Mouse (Mus musculus): ENCODE measurements around the gene 6430628N08Rik. TPM values are rescaled to one million over a fixed set of nuclear protein-coding genes. Genes with fewer than 3 reads are reported as not detected.
A peak's percentile ranks its signal among the peaks of the same experiment; 100 is the strongest.

Gene 6430628N08Rik
- total RNA-seq (2015; ENCODE audit: low replicate concordance) (not detected in 2 replicates), total RNA-seq (2017; ENCODE audit: low replicate concordance) (not detected in 2 replicates)

DNA sequence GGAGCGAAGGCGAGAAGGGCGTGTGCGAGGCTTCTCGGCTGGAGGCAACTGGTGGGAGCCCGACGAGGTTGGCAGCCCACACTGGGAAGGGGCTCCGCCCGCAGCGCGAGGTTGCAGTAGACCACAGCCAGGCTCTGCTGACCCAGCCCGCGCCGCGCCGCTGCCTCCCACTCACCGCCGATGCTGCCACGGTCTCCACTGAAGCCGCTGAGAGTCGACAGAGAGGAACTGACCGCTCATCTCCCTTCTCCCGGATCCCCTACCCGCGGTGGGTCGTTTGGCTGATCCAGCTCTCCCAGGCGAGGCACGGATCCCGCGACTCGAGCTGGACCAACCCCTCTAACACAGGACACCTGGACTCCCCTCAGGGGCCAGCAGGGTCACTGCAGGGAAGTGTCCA is at the start of gene 6430628N08Rik:
Gene 6430628N08Rik, plus strand, starts transcription at position 113 of the 400 bp plus-strand sequence.
- no peak for ATAC-seq (replicated peaks; ENCODE audit: low FRiP score, poor library complexity, severe bottlenecking)

DNA sequence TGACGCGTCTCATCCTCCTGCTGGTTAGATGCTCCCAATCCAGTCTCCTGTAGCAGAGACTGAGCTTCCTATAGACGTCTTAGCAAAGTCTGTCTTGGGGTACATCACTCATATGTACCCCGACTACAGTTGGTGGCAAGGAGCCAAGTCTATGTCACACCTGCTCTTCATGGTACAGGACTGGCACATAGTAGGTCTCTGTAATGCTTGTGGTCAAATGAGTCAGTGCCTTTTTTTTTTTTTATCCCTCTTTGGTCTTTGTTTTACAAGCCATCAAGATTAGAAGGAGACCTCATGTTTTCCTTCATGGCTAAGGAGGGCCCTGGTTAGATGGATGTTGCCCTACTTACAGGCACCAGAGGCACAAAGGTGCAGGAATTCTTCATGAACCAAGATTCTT is 49.6 kb upstream of the 6430628N08Rik start:
- ATAC-seq (replicated peaks; ENCODE audit: low FRiP score, poor library complexity, severe bottlenecking) = no peak

DNA sequence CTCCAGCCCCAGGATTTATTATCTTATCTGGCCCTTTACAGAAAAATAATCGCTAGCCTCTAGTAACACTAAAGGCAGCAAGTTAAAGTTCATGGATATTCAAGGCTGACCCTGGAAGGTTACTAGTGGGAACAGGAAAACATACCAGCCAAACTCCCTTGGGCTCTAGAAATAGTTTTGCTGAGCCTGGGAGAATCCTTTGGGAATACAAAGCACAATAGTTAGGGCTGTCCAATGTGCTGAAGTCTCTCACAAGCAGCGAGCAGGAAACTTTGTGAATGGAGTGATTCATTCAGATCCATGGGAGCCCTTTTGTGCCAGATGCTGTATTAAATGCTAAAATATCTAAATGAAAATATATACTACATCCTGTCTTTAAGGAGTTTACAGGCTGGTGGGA is 43.8 kb upstream of the 6430628N08Rik start:
- ATAC-seq (replicated peaks; ENCODE audit: low FRiP score, poor library complexity, severe bottlenecking) = no peak

DNA sequence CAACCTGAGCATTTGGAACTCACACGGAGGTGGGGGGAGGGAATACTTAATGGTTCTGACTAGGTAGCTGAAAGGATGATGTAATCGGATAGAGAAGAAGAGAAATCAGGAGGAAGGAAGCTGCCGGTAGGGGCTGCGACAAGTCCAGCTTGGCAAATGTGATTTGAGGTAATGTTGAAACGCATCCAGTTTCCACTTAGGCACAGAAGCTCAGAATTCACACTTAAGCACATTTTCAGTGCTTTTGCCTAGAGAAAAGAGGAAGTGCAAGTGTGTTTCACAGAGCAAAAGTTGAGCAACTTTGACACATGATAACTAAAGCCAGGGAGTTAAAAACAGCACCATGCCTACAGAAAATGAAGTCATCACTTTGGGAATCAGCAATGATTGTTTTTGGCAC is 43.1 kb upstream of the 6430628N08Rik start:
- no peak for ATAC-seq (replicated peaks; ENCODE audit: low FRiP score, poor library complexity, severe bottlenecking)

DNA sequence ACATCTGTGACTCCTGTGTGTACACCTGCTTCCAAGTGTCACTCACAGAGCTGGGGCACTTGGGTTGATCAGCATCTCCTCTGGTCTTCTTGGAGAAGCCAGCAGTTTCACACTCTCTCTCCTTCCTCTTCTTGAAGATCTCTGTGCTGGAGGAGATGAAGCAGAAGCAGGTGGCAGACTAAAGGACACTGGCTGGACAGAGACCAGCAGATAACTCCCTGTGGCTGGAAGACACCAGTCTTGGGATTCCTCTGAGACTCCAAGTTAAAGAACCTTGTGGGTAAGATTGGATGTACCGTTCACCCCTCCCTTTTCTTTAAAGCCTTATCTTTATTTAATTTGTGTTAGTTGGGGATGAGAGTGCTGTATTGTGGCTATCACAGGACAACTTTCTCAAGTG is 42.4 kb upstream of the 6430628N08Rik start:
- peak; percentile 36 for ATAC-seq (replicated peaks; ENCODE audit: low FRiP score, poor library complexity, severe bottlenecking)

DNA sequence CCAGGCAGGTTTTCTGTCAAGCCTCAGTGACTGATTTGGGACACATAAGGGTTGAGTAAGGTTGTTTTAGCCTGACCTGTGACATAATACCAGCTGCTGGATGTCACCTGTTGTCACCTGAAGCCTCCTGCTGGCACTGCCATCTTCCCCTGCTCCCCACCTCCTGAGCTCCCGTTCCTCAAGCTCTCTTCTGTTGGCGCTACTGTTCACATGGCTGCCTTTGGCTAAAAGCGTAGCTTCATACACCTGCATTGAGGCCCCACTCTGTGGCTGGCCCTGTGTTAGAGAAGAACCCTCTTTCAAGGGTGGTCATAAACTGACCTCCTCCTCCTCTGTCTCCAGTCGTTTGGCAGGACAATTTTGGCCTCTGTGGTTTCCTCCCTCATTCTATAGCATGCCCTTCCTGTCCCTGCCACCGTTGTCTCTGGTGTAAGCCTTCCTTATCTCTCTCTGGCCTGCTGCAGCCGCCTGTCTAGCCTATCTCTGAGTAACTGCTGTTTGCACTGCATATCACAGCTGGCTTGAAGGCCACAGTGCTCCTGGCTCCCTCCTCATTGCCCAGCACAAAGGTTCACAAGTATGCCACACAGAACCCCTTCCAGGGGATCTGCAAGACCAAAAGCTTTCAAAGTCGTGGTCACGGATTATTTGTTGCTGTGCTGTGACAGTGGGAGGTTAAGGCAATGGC is 41.3 kb upstream of the 6430628N08Rik start:
- ATAC-seq (replicated peaks; ENCODE audit: low FRiP score, poor library complexity, severe bottlenecking) = peak; percentile 94

DNA sequence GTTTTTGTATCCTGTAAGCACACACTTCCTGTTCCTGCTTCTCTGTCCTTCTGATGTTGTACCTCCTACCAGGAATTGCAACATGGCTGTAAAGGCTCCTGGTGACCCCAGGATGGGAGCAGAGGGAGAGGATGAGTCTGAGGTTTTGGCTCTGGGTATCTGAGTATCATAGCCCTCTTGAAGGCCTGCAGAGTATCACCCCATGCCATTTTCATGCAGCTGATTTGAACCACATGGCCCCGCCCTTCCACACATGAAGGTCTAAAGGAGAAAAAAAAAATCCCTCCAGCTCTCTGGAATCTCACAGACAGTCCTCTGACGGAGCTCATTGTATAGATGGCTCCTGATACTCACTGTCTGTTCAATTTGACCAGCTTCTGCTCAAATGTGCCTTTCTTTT is 40.4 kb upstream of the 6430628N08Rik start:
- ATAC-seq (replicated peaks; ENCODE audit: low FRiP score, poor library complexity, severe bottlenecking) = peak; percentile 28

DNA sequence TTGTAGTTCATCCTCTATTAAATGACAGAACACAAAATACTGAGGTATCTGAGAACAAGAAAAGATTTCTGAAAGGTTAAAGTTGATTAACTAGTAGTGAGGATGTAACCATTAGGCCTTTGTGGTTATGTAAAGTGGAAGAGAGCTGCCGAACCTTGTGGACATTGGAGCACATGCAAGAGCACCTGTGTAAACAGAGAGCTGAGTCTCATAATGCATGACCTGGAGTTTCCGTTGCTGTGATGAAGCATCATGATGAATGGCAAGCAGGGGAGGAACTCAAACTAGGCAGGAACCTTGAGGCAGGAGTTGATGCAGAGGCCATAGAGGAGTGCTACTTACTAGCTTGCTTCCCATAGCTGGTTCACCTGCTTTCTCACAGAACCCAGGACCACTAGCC is 39.8 kb upstream of the 6430628N08Rik start:
- ATAC-seq (replicated peaks; ENCODE audit: low FRiP score, poor library complexity, severe bottlenecking) = no peak

DNA sequence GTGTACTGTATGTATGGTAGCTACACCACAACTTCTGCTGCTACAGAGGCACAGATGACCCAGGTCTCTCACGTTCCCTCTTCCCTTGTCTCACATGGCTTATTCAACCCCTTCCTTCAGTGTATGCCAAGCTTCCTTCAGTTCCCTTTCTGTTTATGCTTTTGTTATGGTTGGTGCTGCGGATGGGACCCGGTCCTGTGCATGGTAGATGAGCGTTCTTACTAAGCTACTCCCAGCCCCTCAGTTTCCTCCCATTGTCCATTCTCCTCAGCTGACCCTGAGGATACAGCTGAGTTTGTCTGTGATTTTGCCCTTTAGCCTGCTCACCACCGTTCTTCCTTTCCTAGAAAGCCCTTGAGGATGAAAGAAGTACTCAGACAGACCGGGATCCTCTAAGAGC is 38.9 kb upstream of the 6430628N08Rik start:
- ATAC-seq (replicated peaks; ENCODE audit: low FRiP score, poor library complexity, severe bottlenecking) = no peak

DNA sequence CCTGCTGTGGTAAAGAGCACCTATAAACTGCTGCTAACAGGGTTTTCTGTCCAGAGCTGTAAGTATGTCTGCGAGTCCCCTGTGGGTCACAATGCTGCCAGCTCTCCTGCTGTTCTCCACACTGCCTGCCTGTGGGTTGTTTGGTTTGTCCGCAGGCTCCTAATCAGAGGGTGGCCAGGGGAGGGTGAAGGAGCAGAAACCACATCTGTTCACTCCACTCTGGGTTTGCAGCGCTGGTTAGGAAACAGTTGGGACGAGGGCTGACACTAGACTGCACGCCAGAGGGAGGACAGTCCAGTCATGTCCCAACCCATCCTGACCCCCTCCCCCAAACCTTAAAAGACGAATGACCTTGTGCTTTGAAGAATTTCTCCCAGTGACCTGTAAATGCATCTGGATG is 35.4 kb upstream of the 6430628N08Rik start:
- ATAC-seq (replicated peaks; ENCODE audit: low FRiP score, poor library complexity, severe bottlenecking) = no peak

DNA sequence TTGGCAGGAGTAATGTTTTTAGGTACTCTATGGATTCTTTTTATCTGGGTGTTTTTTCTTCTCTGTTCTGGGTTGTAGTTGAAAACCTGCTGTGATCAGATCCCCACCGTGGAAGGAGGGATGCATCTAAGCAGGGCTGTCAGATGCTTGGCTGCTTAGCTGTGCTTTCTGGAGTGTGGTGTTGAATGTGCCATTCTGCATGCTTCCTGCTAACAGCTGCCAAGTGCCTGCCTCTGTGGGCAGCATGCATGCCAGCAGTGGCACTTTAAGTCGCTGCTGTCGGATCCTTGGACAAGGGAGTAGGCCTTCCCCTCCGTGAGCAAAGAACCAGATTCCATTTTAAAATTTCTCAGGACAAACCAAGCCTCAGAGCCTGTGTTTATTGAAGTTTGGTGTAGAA is 34.9 kb upstream of the 6430628N08Rik start:
- no peak for ATAC-seq (replicated peaks; ENCODE audit: low FRiP score, poor library complexity, severe bottlenecking)

DNA sequence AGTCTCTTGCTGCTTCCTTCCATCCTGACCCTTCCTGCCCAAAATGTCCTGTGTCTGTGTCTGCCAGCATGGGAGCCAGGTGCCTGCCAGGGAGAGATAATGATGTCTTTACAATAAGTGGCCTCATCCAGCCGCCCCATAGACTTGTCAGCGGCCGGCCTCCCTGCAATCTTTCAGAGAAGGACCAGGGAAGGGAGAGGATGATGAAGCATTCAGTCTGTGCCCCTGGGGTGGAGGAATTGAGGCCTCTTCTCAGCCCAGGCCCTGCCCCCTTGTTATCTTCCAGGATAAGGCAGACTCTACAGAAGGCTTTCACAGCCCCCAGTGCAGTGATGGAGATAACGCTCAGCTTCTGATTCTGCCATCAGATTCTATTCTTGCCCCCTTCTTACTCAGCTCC is 34.2 kb upstream of the 6430628N08Rik start:
- peak; percentile 87 for ATAC-seq (replicated peaks; ENCODE audit: low FRiP score, poor library complexity, severe bottlenecking)

DNA sequence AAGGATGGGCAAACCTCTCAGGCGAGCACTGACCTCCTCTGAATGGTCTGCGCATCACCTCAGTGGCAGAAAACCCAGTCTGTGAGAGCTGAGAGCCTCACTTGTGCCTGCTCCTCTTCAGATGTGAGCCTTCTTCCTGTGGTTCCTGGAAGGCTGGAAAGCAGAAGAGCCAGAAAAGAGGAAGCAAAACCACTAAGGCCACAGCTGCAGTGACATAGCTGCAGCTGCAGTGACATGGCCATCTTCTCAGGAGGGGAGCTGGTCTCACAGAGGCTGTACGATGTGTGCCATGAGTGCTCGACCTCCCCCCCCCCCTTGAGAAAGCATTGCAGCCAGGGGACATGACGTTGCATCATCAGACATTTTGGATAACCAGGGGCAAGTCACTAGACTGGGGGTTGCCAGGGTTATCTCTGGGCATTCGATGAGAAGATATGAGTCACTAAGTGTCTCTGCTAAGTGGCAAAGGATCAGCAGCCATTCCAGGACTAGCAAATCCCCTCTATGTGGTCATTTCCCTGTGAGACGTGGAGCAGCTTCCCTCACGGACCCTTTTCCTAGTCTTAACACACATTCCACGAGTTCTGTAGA is 33.1 kb upstream of the 6430628N08Rik start:
- 0 out of 2 replicates have a peak, but pooled peaks have one; percentile 18 for ATAC-seq (replicated peaks; ENCODE audit: low FRiP score, poor library complexity, severe bottlenecking)

DNA sequence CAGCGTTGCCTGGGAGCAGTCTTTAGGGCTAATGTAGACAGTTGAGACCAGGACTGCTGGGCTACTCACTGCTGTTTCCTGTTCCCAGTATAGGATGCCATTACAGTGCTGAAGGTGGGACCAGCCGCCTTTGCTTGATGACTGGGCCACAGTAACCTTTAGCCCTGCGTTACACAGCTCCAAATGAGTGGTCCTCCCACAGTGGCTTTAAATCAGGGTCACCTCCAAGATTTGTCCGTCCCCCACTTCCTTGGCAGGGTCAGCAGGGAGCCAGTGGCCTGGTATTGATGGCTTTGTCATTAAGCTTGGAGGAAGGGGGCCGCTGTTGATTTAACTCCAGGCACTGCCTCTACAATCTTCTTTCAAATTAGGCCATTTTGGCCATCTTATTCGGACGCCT is 27.1 kb upstream of the 6430628N08Rik start:
- no peak for ATAC-seq (replicated peaks; ENCODE audit: low FRiP score, poor library complexity, severe bottlenecking)

DNA sequence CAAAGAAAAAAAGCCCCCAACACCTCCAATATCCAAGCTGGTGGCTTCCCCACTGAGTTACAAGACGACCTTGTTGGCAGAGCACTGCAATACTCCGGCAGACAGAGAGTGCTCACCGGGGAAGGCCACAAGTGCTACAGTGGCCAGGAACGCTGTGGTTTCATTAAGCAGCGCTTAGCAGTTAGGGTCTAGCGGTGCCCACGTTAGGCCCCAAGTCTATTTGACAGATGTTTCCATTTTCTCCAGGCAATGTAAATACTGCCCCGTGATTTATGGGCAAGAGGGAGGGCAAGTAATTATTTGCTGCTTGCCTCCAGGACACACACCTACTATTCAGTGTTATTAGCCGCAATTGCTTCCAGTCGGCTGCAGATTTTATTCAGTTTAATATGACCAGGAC is 26.6 kb upstream of the 6430628N08Rik start:
- ATAC-seq (replicated peaks; ENCODE audit: low FRiP score, poor library complexity, severe bottlenecking) = no peak

DNA sequence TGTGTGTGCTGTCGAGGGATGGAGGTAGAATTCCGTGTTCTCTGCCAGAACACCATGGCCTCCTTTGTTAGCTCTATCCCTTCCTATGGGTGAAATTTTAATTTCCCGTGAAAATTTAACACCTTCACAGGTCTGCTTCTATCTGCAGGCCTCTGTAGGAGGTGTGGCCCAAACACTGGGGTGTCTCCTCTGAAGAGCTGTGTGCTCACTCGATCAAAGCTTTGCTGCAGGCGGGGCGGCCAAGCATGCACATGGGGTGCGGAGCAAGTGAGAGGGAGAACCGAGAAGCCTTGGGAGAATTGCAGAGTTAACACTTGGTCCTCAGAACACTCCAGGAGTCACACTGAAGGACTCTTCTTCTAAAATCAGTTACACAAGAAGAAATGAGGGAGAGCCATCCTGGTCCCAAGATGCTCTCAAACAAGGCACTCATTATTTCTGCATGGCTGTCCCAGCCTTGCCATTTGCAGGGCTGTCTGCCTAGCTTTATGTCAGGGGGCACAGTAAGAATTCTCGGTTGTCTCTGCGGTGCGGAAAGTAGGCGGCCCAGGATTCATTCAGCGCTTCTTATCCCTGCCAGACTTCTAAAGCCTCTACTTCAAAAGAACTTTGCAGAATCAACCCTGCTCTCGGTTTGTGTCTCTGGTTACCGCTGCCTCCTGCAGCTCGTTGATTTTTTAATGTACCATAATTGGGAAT is 20.8 kb upstream of the 6430628N08Rik start:
- no peak for ATAC-seq (replicated peaks; ENCODE audit: low FRiP score, poor library complexity, severe bottlenecking)

DNA sequence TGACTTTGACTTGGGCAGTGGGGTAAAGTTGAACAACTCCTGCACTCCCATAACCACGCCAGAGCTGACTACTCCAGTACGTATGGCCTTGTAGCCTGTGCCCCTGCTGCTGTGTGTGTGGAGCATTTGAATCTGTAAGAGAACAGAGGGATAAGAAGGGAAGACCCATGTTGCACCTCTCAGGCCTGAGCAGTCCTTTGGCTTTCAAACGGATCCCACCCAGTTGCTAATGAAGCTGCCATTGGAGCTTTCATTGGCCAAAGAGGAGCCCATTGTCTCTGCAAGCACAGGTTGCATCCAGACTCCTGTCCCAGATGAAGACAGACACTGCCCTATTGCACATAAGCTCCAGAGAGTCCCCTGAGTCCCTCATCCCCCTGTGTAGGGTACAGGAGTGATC is 17.2 kb upstream of the 6430628N08Rik start:
- ATAC-seq (replicated peaks; ENCODE audit: low FRiP score, poor library complexity, severe bottlenecking) = no peak

DNA sequence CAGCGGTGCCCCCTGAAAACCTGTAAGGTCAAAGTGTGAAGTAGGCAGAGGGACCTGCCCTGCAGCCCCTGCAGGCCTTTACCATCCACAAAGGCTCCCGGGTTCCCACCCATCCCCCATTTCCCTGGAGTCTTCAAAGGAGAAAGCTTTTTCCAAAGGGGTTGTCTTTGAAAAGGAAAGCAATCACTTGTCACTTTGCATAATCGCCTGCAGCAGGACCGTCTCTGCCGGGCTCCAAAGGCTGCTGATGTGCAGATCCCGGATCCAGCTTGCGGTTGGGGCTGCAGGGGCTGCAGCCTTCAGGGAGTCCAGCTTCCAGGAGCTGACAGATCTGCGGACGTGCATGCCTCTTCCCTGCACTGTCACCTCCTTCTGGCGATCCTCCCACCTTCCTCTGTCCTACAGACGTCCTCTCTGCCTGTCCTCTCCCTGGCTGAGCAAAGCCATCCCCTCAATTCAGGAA is 12.2 kb upstream of the 6430628N08Rik start:
- ATAC-seq (replicated peaks; ENCODE audit: low FRiP score, poor library complexity, severe bottlenecking) = no peak

DNA sequence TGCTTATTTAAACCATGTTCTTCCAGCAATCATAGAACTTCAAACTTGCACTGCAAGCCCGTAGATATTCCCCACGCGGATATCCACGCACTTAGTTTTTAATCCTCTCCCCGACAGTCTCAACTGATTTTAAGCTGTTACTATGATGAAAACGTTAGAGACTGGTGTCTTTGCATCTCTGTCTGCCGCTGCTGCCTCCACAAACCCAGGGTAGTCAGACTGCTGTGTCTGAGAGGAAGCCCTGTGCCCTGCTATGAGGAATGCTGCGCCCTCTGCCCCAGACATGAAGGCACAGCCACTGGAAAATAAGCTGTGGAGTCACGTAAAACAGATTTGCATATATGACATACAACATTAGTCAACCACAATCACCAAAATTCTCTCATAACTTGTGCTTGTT is 11.6 kb upstream of the 6430628N08Rik start:
- ATAC-seq (replicated peaks; ENCODE audit: low FRiP score, poor library complexity, severe bottlenecking) = no peak

DNA sequence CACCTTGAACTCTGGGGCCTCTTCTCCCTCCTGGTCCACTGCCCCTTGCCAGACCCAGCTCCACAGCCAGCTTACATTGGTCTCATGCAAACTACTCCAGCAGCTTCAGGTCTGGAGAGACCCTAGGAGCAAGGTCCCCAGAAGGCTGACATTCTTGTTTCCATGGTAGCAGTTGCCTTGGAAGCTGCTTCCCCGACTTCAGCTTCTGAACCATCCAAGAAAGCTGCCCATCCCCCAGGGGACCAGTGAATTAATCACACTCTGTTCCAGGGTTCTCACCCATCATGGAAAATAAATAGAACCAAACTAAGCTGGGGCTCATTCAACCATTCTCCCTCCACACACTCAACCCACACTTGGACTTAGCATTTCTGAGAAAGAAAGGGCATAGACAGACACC is 9.3 kb upstream of the 6430628N08Rik start:
- ATAC-seq (replicated peaks; ENCODE audit: low FRiP score, poor library complexity, severe bottlenecking) = no peak

DNA sequence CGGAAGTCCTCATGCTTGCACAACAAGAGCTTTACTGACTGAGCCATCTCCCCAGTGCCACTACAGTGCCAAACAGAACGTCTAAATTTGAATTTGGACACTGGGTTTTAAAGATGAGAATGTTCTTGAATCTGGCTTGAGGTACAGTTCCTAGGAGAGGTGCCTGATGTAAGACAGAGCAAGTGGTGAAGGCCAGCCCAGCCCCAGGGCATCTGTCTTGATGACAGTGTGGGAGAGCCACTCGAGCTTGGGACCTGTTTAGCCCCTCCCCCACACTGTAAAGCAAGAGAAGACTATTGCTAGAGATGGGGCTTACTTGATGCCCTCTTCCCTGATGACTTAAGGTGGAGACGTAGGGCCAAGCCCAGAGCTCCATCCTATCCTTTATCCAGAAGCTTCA is 8.3 kb upstream of the 6430628N08Rik start:
- ATAC-seq (replicated peaks; ENCODE audit: low FRiP score, poor library complexity, severe bottlenecking) = no peak
